Mouse (Mus musculus) C2C12 (cell line): Measurements from ENCODE around the gene Arpp21.

Source experiments
- CTCF ChIP-seq: IDR thresholded peaks from one replicate; pipeline ENCODE4 v1.5.1; 2011; ENCODE audit not compliant: control insufficient read depth, insufficient read depth, insufficient read length
- MAX ChIP-seq: IDR thresholded peaks from one replicate; pipeline ENCODE4 v1.6.1; 2011; ENCODE audit warnings: mild to moderate bottlenecking, control low read depth
- MYOD1 ChIP-seq: IDR thresholded peaks from one replicate; pipeline ENCODE4 v1.6.1; 2011; ENCODE audit warnings: low read depth; ENCODE audit not compliant: control insufficient read depth, insufficient read length
- MYOG ChIP-seq: IDR thresholded peaks from one replicate; pipeline ENCODE4 v1.6.1; 2011; ENCODE audit not compliant: control insufficient read depth, insufficient read length; ENCODE audit errors: extremely low read depth
- USF1 ChIP-seq: IDR thresholded peaks from one replicate; pipeline ENCODE4 v1.6.1; 2011; ENCODE audit warnings: low read depth, mild to moderate bottlenecking, control low read depth, moderate library complexity

DNA sequence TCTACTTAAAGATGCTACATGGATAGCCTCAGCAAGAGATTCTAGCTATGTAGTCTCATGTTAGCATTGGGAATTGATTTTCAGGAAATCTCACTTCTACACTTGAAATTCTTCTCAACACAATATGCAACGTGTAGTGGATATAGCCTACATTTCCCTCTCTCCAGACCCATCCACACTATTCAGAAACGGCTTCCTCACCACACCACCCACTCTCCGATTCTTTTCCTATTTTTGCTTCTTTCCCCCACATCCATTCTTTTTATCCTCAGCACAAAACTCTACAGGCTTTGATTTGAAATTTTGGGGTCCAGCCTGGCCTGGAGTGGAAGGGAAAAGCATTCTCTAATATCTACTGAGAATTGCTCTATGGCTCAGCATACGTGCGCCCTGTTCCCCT, 15.6 kb upstream of the Arpp21 start:
- no peak for TF ChIP-seq CTCF
- no peak for TF ChIP-seq MYOD1
- TF ChIP-seq USF1 = no peak
- TF ChIP-seq MYOG = no peak
- no peak for TF ChIP-seq MAX
